Mouse (Mus musculus) heart, adult 2 months (tissue): ENCODE results near the gene Zdhhc16.

ENCODE experiments used
- CTCF ChIP-seq: fragments of 200-600 bp; IDR thresholded peaks from 2 replicates; pipeline ENCODE4 v1.8.1; 2022; ENCODE audit warnings: antibody characterized with exemption, mild to moderate bottlenecking, moderate library complexity
- EP300 ChIP-seq: fragments of 200-500 bp; IDR thresholded peaks from 2 replicates; pipeline ENCODE4 v1.6.1; 2011; ENCODE audit warnings: low read depth, low read length, control low read depth; ENCODE audit not compliant: insufficient read depth
- POLR2A ChIP-seq: fragments of 200-500 bp; IDR thresholded peaks from 2 replicates; pipeline ENCODE4 v1.6.1; 2011; ENCODE audit warnings: mild to moderate bottlenecking, low read depth, low read length, control low read depth; ENCODE audit not compliant: insufficient read depth

DNA sequence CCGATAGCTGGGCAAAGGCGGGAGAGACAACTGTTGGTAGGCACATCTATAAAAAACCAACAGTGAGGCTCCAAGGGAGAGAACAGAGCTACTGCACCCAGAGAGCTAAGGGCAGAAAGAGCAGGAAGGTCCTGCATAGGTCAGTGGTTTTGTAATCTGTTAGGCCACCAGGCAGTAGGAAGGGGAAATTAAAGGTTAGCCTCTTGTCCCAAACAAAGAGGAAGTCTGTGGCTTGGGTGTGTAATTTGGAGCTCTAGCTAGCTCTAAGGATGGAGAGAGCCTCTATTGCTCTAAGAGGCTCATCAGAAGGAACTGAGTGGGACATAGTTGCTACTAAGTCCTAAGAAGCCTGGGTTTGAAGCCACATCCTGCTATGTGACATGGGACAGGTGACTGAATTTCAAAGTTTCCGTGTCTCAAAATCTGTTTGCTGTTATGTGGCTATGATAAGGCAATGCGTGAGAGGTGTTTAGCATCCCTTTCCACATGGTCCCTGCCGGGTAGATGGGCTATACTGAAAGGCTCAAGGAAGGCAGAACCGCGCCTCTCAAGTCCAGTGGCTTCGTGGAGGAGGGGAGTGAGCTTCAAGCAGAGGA, 32.7 kb upstream of the Zdhhc16 start:
- TF ChIP-seq CTCF (no peak), POLR2A (no peak), EP300 (no peak)
